Mouse (Mus musculus) CH12.LX (cell line): ENCODE measurements around the gene Frg2f1.

ENCODE experiments used
- CTCF ChIP-seq, 2 experiments: IDR thresholded peaks in 1 of 2; conservative IDR thresholded peaks in 1 of 2; 2 replicates each; pipeline ENCODE4 v1.5.1; 2011 to 2012; ENCODE audit warnings: low read depth in 2 of 2, low read length in 2 of 2, improper control_type of control experiment in 1 of 2, inconsistent platforms in 1 of 2, mild to moderate bottlenecking in 1 of 2, moderate library complexity in 1 of 2
- EP300 ChIP-seq: IDR thresholded peaks from 2 replicates; pipeline ENCODE4 v1.6.1; 2011; ENCODE audit warnings: low read length, improper control_type of control experiment
- MAFK ChIP-seq: IDR thresholded peaks from 2 replicates; pipeline ENCODE4 v1.6.1; 2011; ENCODE audit warnings: low read length, improper control_type of control experiment; ENCODE audit not compliant: insufficient replicate concordance
- MAX ChIP-seq: IDR thresholded peaks from 2 replicates; pipeline ENCODE4 v1.6.1; 2011; ENCODE audit warnings: low read length, improper control_type of control experiment
- MYC ChIP-seq: IDR thresholded peaks from 2 replicates; pipeline ENCODE4 v1.6.1; 2011; ENCODE audit warnings: low read depth, mild to moderate bottlenecking, improper control_type of control experiment, low read length
- POLR2A ChIP-seq: IDR thresholded peaks from 2 replicates; pipeline ENCODE4 v1.6.1; 2011; ENCODE audit warnings: low read depth, mild to moderate bottlenecking, improper control_type of control experiment, low read length

GRCm38 (mm10) chr4:119575459-119575858, 36.1 kb upstream of the Frg2f1 start:
- TF ChIP-seq EP300 (no peak), CTCF (conservative IDR thresholded peaks at IDR 0.05 in 1 of 2, IDR thresholded peaks at IDR 0.05 in 1 of 2; ENCODE audit: low read depth in 2 of 2, low read length in 2 of 2) (no peak), MAX (no peak), MAFK (no peak), MYC (no peak), POLR2A (no peak)
